Mouse (Mus musculus): Measurements from ENCODE around the gene Rpl3. TPM values are rescaled to one million over a fixed set of nuclear protein-coding genes. Genes with fewer than 3 reads are reported as not detected.
A peak's percentile ranks its signal among the peaks of the same experiment; 100 is the strongest.
"Not testable (repeated sequence)": the region's sequence is repeated elsewhere in the genome, so short reads cannot be mapped to it uniquely, and the experiment has no call there.

Rpl3 gene
- polyA plus RNA-seq, 1 experiment from 2014 or later = 980 TPM

DNA sequence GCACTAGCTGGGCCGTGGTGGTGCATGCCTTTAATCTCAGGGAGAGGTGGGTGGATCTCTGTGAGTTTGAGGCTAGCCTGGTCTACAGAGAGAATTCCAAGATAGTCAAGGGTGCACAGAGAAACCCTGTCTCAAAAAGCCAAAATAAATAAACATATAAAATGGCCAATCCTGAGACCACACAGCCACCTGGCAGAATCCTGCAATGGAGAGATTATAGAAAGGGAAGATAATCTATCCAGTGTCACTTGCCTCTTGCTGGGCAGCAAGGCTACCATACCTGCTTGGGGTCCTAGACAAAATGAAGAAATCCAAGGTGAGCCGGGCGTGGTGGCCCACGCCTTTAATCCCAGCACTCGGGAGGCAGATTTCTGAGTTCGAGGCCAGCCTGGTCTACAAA, 38.3 kb upstream of the Rpl3 start:
- no peak overlapping the region for H3K27ac ChIP-seq
- H3K27me3 ChIP-seq (ENCODE audit: insufficient read depth, poor library complexity, severe bottlenecking) = no peaks in the 10 kb centered on the region
- H3K36me3 ChIP-seq = no peaks in the 10 kb centered on the region
- WGBS = 86% methylated on average over 6 of the region's 6 CpGs
- no peak for DNase-seq (ENCODE audit: low spot score)
- H3K4me3 ChIP-seq = no peak overlapping the region
- H3K9me3 ChIP-seq = no peaks in the 10 kb centered on the region
- H3K4me1 ChIP-seq = peaks cover 23% of the 10 kb centered on the region

DNA sequence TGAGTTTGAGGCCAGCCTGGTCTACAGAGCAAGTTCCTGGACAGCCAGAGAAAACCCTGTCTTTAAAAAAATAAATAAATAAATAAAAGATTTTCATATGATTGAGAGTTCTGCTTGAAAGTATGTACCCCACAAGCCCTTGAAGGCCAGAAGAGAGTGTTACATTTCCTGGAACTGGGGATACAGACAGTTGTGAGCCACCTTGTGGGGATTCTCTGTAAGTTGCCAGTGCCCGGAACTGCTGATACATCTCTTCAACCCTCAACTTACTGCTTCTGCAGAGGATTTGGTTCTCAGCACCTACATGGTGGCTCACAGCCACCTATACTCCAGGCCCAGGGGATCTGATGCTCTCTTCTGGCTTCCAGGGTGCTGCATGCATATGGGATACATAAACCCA, 35.5 kb upstream of the Rpl3 start:
- no peaks in the 10 kb centered on the region for H3K36me3 ChIP-seq

DNA sequence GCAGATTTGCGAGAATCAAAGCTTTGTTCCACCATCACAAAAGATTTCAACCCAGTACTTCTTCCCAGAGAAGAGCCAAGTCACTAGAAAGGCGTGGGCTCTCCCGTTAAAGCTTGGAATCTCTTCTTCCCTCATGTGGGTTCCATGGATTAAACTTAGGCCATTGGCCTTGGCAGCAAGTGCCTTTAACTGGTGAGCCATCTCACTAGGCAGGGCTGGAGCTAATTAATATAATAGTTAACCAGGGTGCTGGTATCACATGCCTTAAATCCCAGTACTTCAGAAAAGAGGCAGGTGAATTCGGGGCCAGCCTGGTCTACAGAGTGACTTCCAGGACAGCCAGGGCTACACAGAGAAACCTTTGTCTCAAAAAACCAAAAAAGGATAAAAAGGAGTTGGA, 33.0 kb upstream of the Rpl3 start:
- 79% methylated on average over 4 of the region's 4 CpGs for WGBS
- Histone ChIP-seq H3K36me3 (no peaks in the 10 kb centered on the region), H3K27ac (no peak overlapping the region), H3K9me3 (no peaks in the 10 kb centered on the region), H3K27me3 (ENCODE audit: insufficient read depth, poor library complexity, severe bottlenecking) (no peaks in the 10 kb centered on the region), H3K4me1 (no peaks in the 10 kb centered on the region), H3K4me3 (no peak overlapping the region)
- no peak for DNase-seq (ENCODE audit: low spot score)

More for the DNA sequence above, 35.5 kb upstream of the Rpl3 start:
- 64% methylated on average over 1 of the region's 1 CpGs for WGBS
- Histone ChIP-seq H3K4me1 (peaks cover 4% of the 10 kb centered on the region; the same call in 1 of the 2 replicates), H3K9me3 (no peaks in the 10 kb centered on the region), H3K27ac (no peak overlapping the region), H3K27me3 (ENCODE audit: insufficient read depth, poor library complexity, severe bottlenecking) (no peaks in the 10 kb centered on the region), H3K4me3 (no peak overlapping the region)
- DNase-seq (ENCODE audit: low spot score) = no peak

DNA sequence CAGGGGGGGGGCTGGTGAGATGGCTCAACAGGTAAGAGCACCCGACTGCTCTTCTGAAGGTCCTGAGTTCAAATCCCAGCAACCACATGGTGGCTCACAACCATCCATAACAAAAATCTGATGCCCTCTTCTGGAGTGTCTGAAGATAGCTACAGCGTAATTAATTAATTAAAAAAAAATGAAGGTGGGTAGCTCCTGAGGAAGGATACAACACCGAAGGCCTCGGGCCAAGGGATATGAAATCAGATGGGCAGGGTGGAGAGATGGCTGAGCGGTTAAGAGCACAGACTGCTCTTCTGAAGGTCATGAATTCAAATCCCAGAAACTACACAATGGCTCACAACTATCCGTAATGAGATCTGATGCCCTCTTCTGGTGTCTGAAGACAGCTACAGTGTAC, 30.8 kb upstream of the Rpl3 start:
- H3K9me3 ChIP-seq; H3K27ac ChIP-seq; H3K4me1 ChIP-seq; H3K36me3 ChIP-seq; H3K27me3 ChIP-seq (ENCODE audit: insufficient read depth, poor library complexity, severe bottlenecking); H3K4me3 ChIP-seq; DNase-seq (ENCODE audit: low spot score): not testable (repeated sequence)
- 89% methylated on average over 6 of the region's 6 CpGs for WGBS

DNA sequence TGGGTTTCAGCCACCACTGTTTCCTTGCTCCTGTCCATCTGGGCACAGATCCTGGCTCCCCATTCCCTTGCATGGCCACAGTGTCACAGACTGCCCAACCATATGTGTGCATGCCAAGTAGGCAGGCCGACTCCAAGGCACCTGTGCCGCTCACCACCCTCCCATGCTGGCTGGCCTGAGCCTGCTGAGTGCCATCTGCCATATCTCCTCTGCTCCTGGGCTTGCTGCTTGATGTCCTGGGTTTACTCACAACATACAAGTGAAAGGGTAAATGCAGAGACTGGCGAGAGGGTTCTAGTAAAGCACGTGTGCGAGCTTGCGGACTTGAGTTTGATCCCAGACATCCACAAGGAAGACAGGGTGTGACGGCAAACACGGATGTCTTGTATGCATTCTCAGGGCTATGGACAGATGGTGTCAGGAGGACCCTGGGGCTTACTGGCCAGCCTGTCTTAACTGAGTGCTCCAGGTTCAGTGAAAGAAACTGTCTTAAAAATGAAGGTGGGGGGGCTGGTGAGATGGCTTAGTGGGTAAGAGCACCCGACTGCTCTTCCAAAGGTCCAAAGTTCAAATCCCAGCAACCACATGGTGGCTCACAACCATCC, 30.2 kb upstream of the Rpl3 start:
- DNase-seq (ENCODE audit: low spot score) = no peak
- Histone ChIP-seq H3K36me3 (no peaks in the 10 kb centered on the region), H3K9me3 (no peaks in the 10 kb centered on the region), H3K27ac (no peak overlapping the region), H3K4me1 (peaks cover 6% of the 10 kb centered on the region; the same call in 1 of the 2 replicates), H3K4me3 (no peak overlapping the region), H3K27me3 (ENCODE audit: insufficient read depth, poor library complexity, severe bottlenecking) (no peaks in the 10 kb centered on the region; the same call in 1 of the 2 replicates)
- WGBS = 84% methylated on average over 9 of the region's 9 CpGs

DNA sequence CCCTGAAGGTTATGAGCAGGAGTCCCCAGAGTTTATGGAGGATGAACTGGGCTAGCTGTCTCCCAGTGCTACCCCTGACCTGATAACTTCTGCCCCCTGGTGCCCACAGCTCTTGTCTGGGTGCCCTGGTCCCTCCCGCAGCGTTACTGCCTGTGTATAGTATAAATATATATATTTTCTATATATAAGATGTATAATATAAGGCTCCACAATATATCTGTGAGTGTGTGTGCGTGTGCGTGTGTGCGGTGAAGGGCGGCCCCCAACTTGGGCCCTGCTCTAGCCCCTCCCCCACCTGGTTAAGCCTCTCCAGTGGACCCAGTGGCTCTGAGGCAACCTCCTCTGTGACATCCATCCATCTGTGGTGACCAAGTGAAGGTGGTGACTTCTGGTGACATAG, 27.4 kb upstream of the Rpl3 start:
- 88% methylated on average over 6 of the region's 6 CpGs for WGBS
- no peak for DNase-seq (ENCODE audit: low spot score)
- H3K4me1 ChIP-seq = peaks cover 19% of the 10 kb centered on the region

DNA sequence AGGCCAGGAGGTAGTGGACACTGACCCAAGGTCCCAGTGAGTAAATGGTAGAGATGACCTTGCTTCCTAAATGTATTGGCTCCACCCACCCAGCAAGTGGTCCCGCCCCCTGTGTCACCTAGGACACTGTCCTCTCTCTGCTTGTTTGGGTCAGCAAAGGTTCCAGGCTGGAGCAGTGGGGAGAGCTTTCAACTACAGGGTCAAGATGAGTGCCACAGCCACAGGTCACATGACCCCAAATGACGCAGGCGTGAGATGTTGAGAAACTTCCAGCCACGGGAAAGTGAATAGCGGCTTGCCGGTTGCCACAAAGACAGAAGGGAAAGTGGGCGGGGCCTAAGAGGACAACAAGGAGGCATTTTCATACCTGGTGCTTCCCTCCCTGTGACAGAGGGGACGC, 25.5 kb upstream of the Rpl3 start:
- no peak for DNase-seq (ENCODE audit: low spot score)
- WGBS = 62% methylated on average over 8 of the region's 8 CpGs
- Histone ChIP-seq H3K4me1 (peaks cover 19% of the 10 kb centered on the region), H3K27ac (peak overlapping the region; percentile 29; the same call in 1 of the 2 replicates), H3K27me3 (ENCODE audit: insufficient read depth, poor library complexity, severe bottlenecking) (no peaks in the 10 kb centered on the region; the same call in 1 of the 2 replicates), H3K4me3 (no peak overlapping the region), H3K36me3 (no peaks in the 10 kb centered on the region), H3K9me3 (no peaks in the 10 kb centered on the region)

More for the DNA sequence above, 27.4 kb upstream of the Rpl3 start:
- no peaks in the 10 kb centered on the region for H3K9me3 ChIP-seq
- H3K27ac ChIP-seq = no peak overlapping the region
- no peaks in the 10 kb centered on the region for H3K36me3 ChIP-seq
- H3K4me3 ChIP-seq = no peak overlapping the region
- H3K27me3 ChIP-seq (ENCODE audit: insufficient read depth, poor library complexity, severe bottlenecking) = no peaks in the 10 kb centered on the region; the same call in 1 of the 2 replicates

DNA sequence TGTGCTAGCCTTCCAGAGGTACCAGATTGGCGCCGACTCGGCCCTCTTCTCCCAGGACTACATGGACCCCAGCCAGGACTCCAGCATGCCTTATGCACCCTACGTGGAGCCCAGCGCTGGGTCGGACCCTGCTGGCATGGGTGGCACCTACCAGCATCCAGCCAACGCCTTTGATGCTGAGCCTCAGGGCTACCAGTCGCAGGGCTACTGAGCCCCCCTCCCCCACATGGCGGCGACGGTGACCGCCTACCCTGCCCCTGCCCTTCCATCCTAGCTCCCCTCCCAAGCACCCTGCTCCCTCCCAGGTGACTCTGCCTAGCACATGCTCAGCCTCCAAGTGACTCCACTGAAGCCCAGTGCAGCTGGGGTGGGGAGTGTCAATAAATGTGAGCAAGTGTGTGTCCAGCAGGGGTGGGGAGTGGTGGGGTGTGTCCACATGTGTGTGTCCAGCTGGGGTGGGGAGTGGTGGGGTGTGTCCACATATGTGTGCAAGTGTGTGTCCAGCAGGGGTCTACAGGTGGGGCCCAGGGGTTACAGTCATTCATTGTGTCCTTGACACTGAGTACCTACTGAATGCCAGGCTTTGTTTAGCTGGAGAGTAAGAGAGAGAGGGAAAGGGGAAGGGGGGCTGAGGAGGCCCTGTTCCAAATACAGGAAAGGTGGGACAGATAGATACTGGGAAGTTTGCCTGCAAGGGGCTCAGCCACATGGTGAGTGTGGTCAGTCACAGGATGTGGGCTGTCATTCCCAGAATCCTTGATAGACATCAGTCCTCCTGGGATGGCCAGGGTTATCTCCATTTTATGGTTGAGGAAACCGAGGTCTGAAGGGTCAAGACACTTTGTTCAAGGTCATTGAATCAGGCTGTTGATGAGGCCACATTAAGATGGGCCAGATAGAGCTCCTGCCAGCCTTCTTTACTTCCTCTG, 24.5 kb upstream of the Rpl3 start:
- Histone ChIP-seq H3K4me3 (peak overlapping the region; percentile 32; the same call in 1 of the 2 replicates), H3K27ac (peak overlapping the region; percentile 42), H3K27me3 (ENCODE audit: insufficient read depth, poor library complexity, severe bottlenecking) (no peaks in the 10 kb centered on the region; the same call in 1 of the 2 replicates), H3K9me3 (no peaks in the 10 kb centered on the region), H3K36me3 (no peaks in the 10 kb centered on the region), H3K4me1 (peaks cover 19% of the 10 kb centered on the region)
- 59% methylated on average over 13 of the region's 13 CpGs for WGBS
- DNase-seq (ENCODE audit: low spot score) = no peak

DNA sequence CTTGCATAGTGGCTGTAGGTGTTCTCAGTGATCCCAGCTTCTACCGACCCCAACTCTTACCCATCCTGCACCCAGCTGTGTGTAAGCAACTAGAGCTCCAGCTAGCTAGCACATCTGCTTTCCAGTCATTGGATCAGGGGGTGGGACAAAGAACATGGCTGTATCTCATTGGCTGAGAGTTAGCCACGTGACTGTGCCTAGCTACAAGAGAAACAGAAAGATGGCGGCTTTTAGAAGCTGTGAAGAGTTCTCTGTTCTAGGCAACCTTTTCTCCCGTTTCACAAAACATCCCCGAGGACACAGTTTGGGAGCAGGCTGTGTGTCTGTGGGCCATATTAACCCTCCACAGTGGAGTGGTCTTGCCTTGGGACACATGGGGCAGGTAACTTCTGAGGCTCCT, 23.6 kb upstream of the Rpl3 start:
- no peaks in the 10 kb centered on the region for H3K36me3 ChIP-seq
- H3K4me3 ChIP-seq = peak overlapping the region; percentile 32; the same call in 1 of the 2 replicates
- no peaks in the 10 kb centered on the region for H3K9me3 ChIP-seq
- no peaks in the 10 kb centered on the region; the same call in 1 of the 2 replicates for H3K27me3 ChIP-seq (ENCODE audit: insufficient read depth, poor library complexity, severe bottlenecking)
- DNase-seq (ENCODE audit: low spot score) = no peak
- WGBS = 50% methylated on average over 5 of the region's 5 CpGs
- H3K27ac ChIP-seq = peak overlapping the region; percentile 42; the same call in 1 of the 2 replicates
- H3K4me1 ChIP-seq = peaks cover 19% of the 10 kb centered on the region

DNA sequence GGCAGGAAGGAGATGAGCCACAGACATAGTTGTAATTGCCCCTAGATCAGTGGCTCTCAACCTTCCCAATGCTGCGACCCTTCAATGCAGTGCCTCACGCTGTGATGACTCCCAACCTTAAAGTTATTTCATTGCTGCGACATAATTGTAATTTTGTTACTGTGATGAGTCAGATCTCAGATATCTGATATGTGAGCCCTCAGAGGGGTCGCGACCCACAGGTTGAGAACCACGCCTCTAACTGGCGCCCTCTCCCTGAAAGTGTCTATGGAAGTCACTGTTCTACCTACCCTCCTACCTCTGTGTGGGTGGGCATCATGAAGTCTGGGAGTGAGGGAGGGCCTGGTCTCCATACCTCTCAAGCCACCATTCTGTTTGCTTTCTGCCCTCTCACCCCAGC, 22.7 kb upstream of the Rpl3 start:
- no peaks in the 10 kb centered on the region; the same call in 1 of the 2 replicates for H3K27me3 ChIP-seq (ENCODE audit: insufficient read depth, poor library complexity, severe bottlenecking)
- peaks cover 19% of the 10 kb centered on the region for H3K4me1 ChIP-seq
- H3K36me3 ChIP-seq = no peaks in the 10 kb centered on the region
- DNase-seq (ENCODE audit: low spot score) = no peak
- no peaks in the 10 kb centered on the region for H3K9me3 ChIP-seq
- H3K4me3 ChIP-seq = no peak overlapping the region
- 0 out of 2 replicates have a peak overlapping the region, but pooled peaks have one; percentile 42 for H3K27ac ChIP-seq
- 86% methylated on average over 7 of the region's 7 CpGs for WGBS

DNA sequence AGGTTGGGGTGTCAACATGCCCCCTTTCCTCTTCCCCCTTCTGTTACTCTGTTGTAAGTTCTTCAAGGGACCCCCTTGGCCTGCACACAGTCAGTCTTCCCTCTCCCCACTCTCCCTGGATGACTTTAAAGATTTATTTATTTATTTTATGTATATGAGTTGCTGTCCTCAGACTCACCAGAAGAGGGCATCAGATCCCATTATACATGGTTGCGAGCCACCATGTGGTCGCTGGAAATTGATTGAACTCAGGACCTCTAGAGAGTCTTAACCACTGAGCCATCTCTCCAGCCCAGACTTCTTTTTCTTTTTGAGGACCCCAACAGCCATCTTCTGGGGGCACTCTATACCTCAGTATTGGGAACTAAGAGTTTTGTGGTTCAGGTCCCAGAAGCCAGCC, 20.8 kb upstream of the Rpl3 start:
- Histone ChIP-seq H3K27ac (no peak overlapping the region), H3K27me3 (ENCODE audit: insufficient read depth, poor library complexity, severe bottlenecking) (no peaks in the 10 kb centered on the region; the same call in 1 of the 2 replicates), H3K9me3 (no peaks in the 10 kb centered on the region), H3K4me3 (no peak overlapping the region), H3K36me3 (no peaks in the 10 kb centered on the region), H3K4me1 (peaks cover 19% of the 10 kb centered on the region)
- 37% methylated on average over 2 of the region's 2 CpGs for WGBS
- no peak for DNase-seq (ENCODE audit: low spot score)

DNA sequence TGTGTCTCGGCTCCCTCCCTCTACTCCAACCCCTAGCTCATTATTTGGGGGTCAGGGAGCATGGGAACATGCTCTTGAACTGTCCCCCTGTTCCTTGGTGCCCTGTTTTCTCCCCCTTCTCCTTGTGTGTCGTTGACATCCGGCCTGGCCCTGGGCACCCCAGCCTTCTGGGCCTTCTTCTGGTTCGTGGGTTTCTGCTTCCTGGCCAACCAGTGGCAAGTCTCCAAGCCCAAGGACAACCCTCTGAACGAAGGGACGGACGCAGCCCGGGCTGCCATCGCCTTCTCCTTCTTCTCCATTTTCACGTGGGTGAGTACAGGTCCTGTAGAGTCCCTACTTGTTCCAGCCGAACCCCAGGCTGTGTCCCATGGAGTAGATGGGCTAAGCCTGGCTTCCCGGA, 19.8 kb upstream of the Rpl3 start:
- DNase-seq (ENCODE audit: low spot score) = no peak
- H3K27me3 ChIP-seq (ENCODE audit: insufficient read depth, poor library complexity, severe bottlenecking) = no peaks in the 10 kb centered on the region
- WGBS = 82% methylated on average over 12 of the region's 12 CpGs
- peaks cover 9% of the 10 kb centered on the region for H3K4me1 ChIP-seq
- H3K9me3 ChIP-seq = no peaks in the 10 kb centered on the region
- no peak overlapping the region for H3K27ac ChIP-seq
- no peak overlapping the region for H3K4me3 ChIP-seq
- H3K36me3 ChIP-seq = no peaks in the 10 kb centered on the region

DNA sequence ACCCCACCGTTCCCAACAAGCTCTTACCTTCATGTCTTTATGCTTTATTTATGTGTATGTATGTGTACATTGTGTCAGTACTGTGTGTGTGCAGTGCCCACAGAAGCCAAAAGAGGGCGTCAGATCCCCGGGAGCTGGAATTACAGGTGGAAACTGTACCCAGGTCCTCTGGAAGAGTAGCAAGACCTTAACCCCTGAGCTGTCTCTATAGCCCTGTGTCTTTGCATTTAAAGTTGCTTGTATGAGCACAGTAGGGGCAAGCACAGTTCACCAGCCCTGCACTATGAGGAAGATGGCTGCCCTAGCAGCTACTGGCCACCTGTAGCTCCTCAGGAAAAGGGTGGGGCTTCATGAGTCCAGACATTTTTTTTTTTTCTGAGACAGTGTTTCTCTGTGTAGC, 15.9 kb upstream of the Rpl3 start:
- Histone ChIP-seq H3K36me3 (no peaks in the 10 kb centered on the region), H3K4me1 (peaks cover 14% of the 10 kb centered on the region), H3K4me3 (no peak overlapping the region), H3K9me3 (no peaks in the 10 kb centered on the region), H3K27ac (no peak overlapping the region), H3K27me3 (ENCODE audit: insufficient read depth, poor library complexity, severe bottlenecking) (peaks cover 7% of the 10 kb centered on the region; the same call in 1 of the 2 replicates)
- WGBS = 82% methylated on average over 3 of the region's 3 CpGs
- DNase-seq (ENCODE audit: low spot score) = no peak
